Mouse (Mus musculus): ENCODE measurements around the gene Srek1ip1.

The Srek1ip1 gene

GRCm38 (mm10) chr13:104792184-104792583 lies at the start of gene Srek1ip1:
Gene Srek1ip1, plus strand, starts transcription at chr13:104792484.
- DNase-seq, result no peak

GRCm38 (mm10) chr13:104742866-104743265 lies 49.4 kb upstream of the Srek1ip1 start:
- DNase-seq, result no peak

- DNase-seq, result no peak
Measured at GRCm38 (mm10) chr13:104747032-104747431, 45.3 kb upstream of the Srek1ip1 start.

- no peak for DNase-seq
Measured at GRCm38 (mm10) chr13:104759381-104759780, 32.9 kb upstream of the Srek1ip1 start.

GRCm38 (mm10) chr13:104762401-104762800 lies 29.9 kb upstream of the Srek1ip1 start:
- no peak for DNase-seq

GRCm38 (mm10) chr13:104763193-104763592 lies 29.1 kb upstream of the Srek1ip1 start:
- DNase-seq, result no peak

- no peak for DNase-seq
Measured at GRCm38 (mm10) chr13:104779104-104779670, 13.1 kb upstream of the Srek1ip1 start.

GRCm38 (mm10) chr13:104787260-104787659 lies 5.0 kb upstream of the Srek1ip1 start:
- DNase-seq, result no peak

- no peak for DNase-seq
Measured at GRCm38 (mm10) chr13:104789663-104790062, 2.6 kb upstream of the Srek1ip1 start.

GRCm38 (mm10) chr13:104794421-104794820 lies 2.1 kb downstream of the Srek1ip1 start:
- DNase-seq, result no peak

GRCm38 (mm10) chr13:104799067-104799466 lies 6.8 kb downstream of the Srek1ip1 start:
- no peak for DNase-seq

- no peak for DNase-seq
Measured at GRCm38 (mm10) chr13:104799566-104800182, 7.4 kb downstream of the Srek1ip1 start.

- no peak for DNase-seq
Measured at GRCm38 (mm10) chr13:104805681-104806080, 13.4 kb downstream of the Srek1ip1 start.

- DNase-seq, result no peak
Measured at GRCm38 (mm10) chr13:104816270-104816634, 24.0 kb downstream of the Srek1ip1 start.

GRCm38 (mm10) chr13:104816635-104817571 lies 24.6 kb downstream of the Srek1ip1 start, which contains the start of gene Cwc27:
Gene Cwc27, minus strand, starts transcription at chr13:104817142.
- DNase-seq, result peak; percentile 80

GRCm38 (mm10) chr13:104817696-104818095 lies 25.4 kb downstream of the Srek1ip1 start:
- DNase-seq, result peak; percentile 20

- DNase-seq, result no peak
Measured at GRCm38 (mm10) chr13:104821192-104821591, 28.9 kb downstream of the Srek1ip1 start.

GRCm38 (mm10) chr13:104821908-104822307 lies 29.6 kb downstream of the Srek1ip1 start:
- DNase-seq, result no peak

- DNase-seq, result peak; percentile 27
Measured at GRCm38 (mm10) chr13:104822411-104822838, 30.1 kb downstream of the Srek1ip1 start.

GRCm38 (mm10) chr13:104825470-104825869 lies 33.2 kb downstream of the Srek1ip1 start:
- DNase-seq, result no peak

GRCm38 (mm10) chr13:104832811-104833210 lies 40.5 kb downstream of the Srek1ip1 start:
- no peak for DNase-seq

- no peak for DNase-seq
Measured at GRCm38 (mm10) chr13:104837628-104838027, 45.3 kb downstream of the Srek1ip1 start.

- no peak for DNase-seq
Measured at GRCm38 (mm10) chr13:104841937-104842336, 49.7 kb downstream of the Srek1ip1 start.
